ENCODE assay signal across 28 mouse cellular contexts in genomic region chr9:97272061-97272460, GRCm38 (mm10).
"Had no signal": no experiment of that assay in that cellular context is flagged by ENCODE, and none has a peak within 500 bp of the region (broad histone marks: within the 10 kb centered on the region; RNA-seq: fewer than 3 reads in every experiment).

No protein-coding gene starts in this region.

- H3K9me3 ChIP-seq: heart, embryonic 12.5 days; heart, embryonic 13.5 days; heart, embryonic 15.5 days; hindbrain, embryonic 12.5 days; hindbrain, embryonic 13.5 days; hindbrain, embryonic 15.5 days; intestine, embryonic 15.5 days; kidney, embryonic 15.5 days had no signal

- H3K36me3 ChIP-seq: heart, embryonic 12.5 days; heart, embryonic 13.5 days; heart, embryonic 15.5 days; hindbrain, embryonic 10.5 days; hindbrain, embryonic 12.5 days; hindbrain, embryonic 13.5 days; hindbrain, embryonic 15.5 days; intestine, embryonic 15.5 days; kidney, embryonic 15.5 days had no signal

- H3K4me3 ChIP-seq: heart, embryonic 12.5 days; heart, embryonic 13.5 days; heart, embryonic 15.5 days; hindbrain, embryonic 10.5 days; hindbrain, embryonic 12.5 days; hindbrain, embryonic 13.5 days; hindbrain, embryonic 15.5 days; intestine, embryonic 15.5 days; kidney, embryonic 15.5 days; layer of hippocampus, adult 2 months; left cerebral cortex, adult 2 months had no signal

- H3K27ac ChIP-seq: heart, embryonic 13.5 days; heart, embryonic 15.5 days; hindbrain, embryonic 10.5 days; hindbrain, embryonic 12.5 days; hindbrain, embryonic 13.5 days; hindbrain, embryonic 14.5 days; hindbrain, embryonic 15.5 days; hindbrain, postnatal 0 days; intestine, embryonic 15.5 days; kidney, embryonic 15.5 days; kidney, postnatal 0 days; layer of hippocampus, adult 2 months; left cerebral cortex, adult 2 months had no signal

- H3K4me1 ChIP-seq: heart, embryonic 12.5 days; heart, embryonic 13.5 days; heart, embryonic 15.5 days; hindbrain, embryonic 10.5 days; hindbrain, embryonic 12.5 days; hindbrain, embryonic 13.5 days; hindbrain, embryonic 15.5 days; intestine, embryonic 15.5 days; kidney, embryonic 15.5 days had no signal

- H3K27me3 ChIP-seq: heart, embryonic 12.5 days; heart, embryonic 13.5 days; heart, embryonic 15.5 days; hindbrain, embryonic 12.5 days; hindbrain, embryonic 13.5 days; hindbrain, embryonic 15.5 days; intestine, embryonic 15.5 days; kidney, embryonic 15.5 days had no signal

- DNase-seq: heart, postnatal 10 days; heart, postnatal 4 days; kidney, adult 11 months; kidney, adult 18-20 months; kidney, adult 2 months; kidney, adult 8-10 months; kidney, adult 9 months; kidney, postnatal 10 days; kidney, postnatal 14 days; kidney, postnatal 25 days; kidney, postnatal 36 days; kidney, postnatal 4 days; layer of hippocampus, adult 9-11 months; layer of hippocampus, postnatal 36 days had no signal
